Mouse (Mus musculus) heart, postnatal 0 days (tissue): ENCODE results near the gene Efnb3. TPM values are rescaled to one million over a fixed set of nuclear protein-coding genes. Genes with fewer than 3 reads are reported as not detected.

Experiments
- ATAC-seq: fragments of 200-750 bp; cut with Nextera tagmentation; 2 replicates; pipeline ENCODE4 v1.8.0; 2017; ENCODE audit warnings: low read depth, moderate number of reproducible peaks, moderate library complexity; ENCODE audit not compliant: insufficient read depth
- DNase-seq: peaks from one replicate; pipeline ENCODE4 v3.0.0-alpha.2; 2016; ENCODE audit warnings: low spot score
- H3K27ac ChIP-seq: fragments of 300-500 bp; sonication (generic); 2 replicates; pipeline ENCODE4 v1.5.1; 2014; ENCODE audit warnings: low read depth, mild to moderate bottlenecking
- H3K27me3 ChIP-seq: fragments of 300-500 bp; sonication (generic); 2 replicates; pipeline ENCODE4 v1.6.1; 2014; ENCODE audit warnings: low read length, mixed read lengths; ENCODE audit not compliant: control insufficient read depth, insufficient read depth
- H3K36me3 ChIP-seq: fragments of 300-500 bp; sonication (generic); replicated peaks from 2 replicates; pipeline ENCODE4 v1.6.1; 2014; ENCODE audit warnings: low read length, mixed read lengths; ENCODE audit not compliant: control insufficient read depth, insufficient read depth
- H3K4me1 ChIP-seq: fragments of 300-500 bp; sonication (generic); 2 replicates; pipeline ENCODE4 v1.6.1; 2014; ENCODE audit warnings: antibody characterized with exemption; ENCODE audit not compliant: control insufficient read depth, insufficient read depth
- H3K4me2 ChIP-seq: fragments of 300-500 bp; sonication (generic); 2 replicates; pipeline ENCODE4 v1.6.1; 2014; ENCODE audit warnings: low read depth, mild to moderate bottlenecking, low read length, moderate library complexity
- H3K4me3 ChIP-seq: fragments of 300-500 bp; sonication (generic); 2 replicates; pipeline ENCODE4 v1.5.1; 2014; ENCODE audit warnings: low read depth, low read length
- H3K9ac ChIP-seq: fragments of 300-500 bp; sonication (generic); replicated peaks from 2 replicates; pipeline ENCODE4 v1.6.1; 2014; ENCODE audit warnings: low read depth, low read length, mixed read lengths
- H3K9me3 ChIP-seq: fragments of 300-500 bp; sonication (generic); replicated peaks from 2 replicates; pipeline ENCODE4 v1.6.1; 2016; ENCODE audit warnings: low read length; ENCODE audit not compliant: control insufficient read depth
- CTCF ChIP-seq: IDR thresholded peaks from 2 replicates; pipeline ENCODE4 v1.5.1; 2016; ENCODE audit warnings: antibody characterized with exemption, control low read depth, low read depth
- EP300 ChIP-seq: IDR thresholded peaks from 2 replicates; pipeline ENCODE4 v1.6.1; 2016; ENCODE audit warnings: antibody characterized with exemption, low read depth
- WGBS: fragments of 180-500 bp; shearing (Covaris S2); extraction: QIAGEN DNeasy Blood & Tissue Kit; methylation state at CpG from one replicate; pipeline ENCODE4 v1.1.7; 2014; 5-methylcytosine and 5-hydroxymethylcytosine counted together
- polyA plus RNA-seq: library from polyadenylated mRNA; unstranded; fragments of >200 nt; fragmentation: Nextera tagmentation; extraction: Ambion mirVana; gene quantifications from 2 replicates; pipeline ENCODE4 v1.2.1, GENCODE M21; 2015
- total RNA-seq: library from RNA; depleted of rRNA; stranded (reverse); fragments of >200 nt; gene quantifications from 2 replicates; pipeline ENCODE4 v1.2.3, GENCODE M21; 2014; ENCODE audit warnings: low replicate concordance

Efnb3 gene
- total and polyA plus RNA-seq, 2 experiments from 2014 or later: 75.6 to 79.5 TPM

DNA sequence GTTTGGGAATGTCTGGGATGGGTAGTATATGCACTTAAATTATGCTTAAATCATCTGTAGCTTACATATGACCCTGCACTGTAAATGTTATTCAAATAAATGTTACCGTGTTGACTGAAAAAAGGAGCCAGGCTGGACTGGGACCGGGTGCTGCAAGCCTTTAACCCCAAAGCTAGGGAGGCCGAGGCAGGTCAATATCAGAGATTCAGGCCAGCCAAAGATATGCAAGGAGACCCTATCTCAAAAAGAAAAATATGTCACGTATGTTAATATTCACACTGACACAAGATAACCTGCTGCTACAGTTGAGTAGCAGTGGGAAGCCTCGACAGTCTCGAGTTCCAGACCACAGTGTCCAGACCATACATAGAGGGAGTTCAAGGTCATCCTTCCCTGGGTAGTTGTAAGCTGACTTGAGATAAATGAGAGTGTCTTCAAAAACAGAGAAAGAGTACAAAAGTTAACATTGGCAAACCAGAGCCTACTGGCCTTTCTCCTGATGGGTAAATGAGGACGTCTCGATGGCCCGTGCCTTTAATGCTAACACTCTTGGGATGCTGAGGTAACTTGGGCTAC lies 22.3 kb upstream of the Efnb3 start:
- peak overlapping the region; percentile 77 for H3K9ac ChIP-seq

DNA sequence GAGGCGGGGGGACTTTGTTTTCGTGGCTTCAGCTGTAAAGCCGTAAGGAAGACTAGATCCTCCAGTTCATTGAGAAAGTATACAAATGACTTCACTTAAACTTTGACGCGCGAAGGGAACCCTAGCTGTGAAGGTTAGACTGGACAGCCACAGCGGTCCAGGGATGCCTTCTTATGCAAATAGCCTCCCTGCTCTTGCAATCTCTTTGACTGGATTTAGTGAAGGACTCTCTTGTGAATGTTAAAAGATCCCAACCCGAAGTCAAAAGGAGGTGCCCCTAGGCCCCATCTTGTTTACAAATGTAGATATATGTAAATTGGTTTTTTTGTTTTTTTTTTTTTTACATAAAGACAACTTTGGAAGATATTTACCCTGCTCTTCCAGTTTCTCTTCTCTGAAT lies 21.8 kb upstream of the Efnb3 start:
- Histone ChIP-seq H3K9me3 (no peaks in the 10 kb centered on the region), H3K4me3 (peak overlapping the region; percentile 72), H3K36me3 (no peaks in the 10 kb centered on the region; the same call in none of the 2 replicates), H3K4me1 (peaks cover 20% of the 10 kb centered on the region; the same call in 1 of the 2 replicates), H3K9ac (peak overlapping the region; percentile 77), H3K27ac (peak overlapping the region; percentile 98), H3K4me2 (peak overlapping the region; percentile 98), H3K27me3 (no peaks in the 10 kb centered on the region)
- no peak for DNase-seq
- 0% methylated on average over 8 of the region's 8 CpGs for WGBS
- TF ChIP-seq CTCF (no peak), EP300 (no peak)
- no peak for ATAC-seq

More for the DNA sequence above, 22.3 kb upstream of the Efnb3 start:
- Histone ChIP-seq H3K4me1 (peaks cover 20% of the 10 kb centered on the region; the same call in 1 of the 2 replicates), H3K4me3 (peak overlapping the region; percentile 72), H3K36me3 (peaks cover 3% of the 10 kb centered on the region), H3K27me3 (no peaks in the 10 kb centered on the region), H3K9me3 (no peaks in the 10 kb centered on the region), H3K27ac (no peak overlapping the region), H3K4me2 (peak overlapping the region; percentile 98)
- ATAC-seq: no peak
- DNase-seq: no peak
- WGBS: 49% methylated on average over 9 of the region's 9 CpGs
- TF ChIP-seq EP300 (no peak), CTCF (no peak)

DNA sequence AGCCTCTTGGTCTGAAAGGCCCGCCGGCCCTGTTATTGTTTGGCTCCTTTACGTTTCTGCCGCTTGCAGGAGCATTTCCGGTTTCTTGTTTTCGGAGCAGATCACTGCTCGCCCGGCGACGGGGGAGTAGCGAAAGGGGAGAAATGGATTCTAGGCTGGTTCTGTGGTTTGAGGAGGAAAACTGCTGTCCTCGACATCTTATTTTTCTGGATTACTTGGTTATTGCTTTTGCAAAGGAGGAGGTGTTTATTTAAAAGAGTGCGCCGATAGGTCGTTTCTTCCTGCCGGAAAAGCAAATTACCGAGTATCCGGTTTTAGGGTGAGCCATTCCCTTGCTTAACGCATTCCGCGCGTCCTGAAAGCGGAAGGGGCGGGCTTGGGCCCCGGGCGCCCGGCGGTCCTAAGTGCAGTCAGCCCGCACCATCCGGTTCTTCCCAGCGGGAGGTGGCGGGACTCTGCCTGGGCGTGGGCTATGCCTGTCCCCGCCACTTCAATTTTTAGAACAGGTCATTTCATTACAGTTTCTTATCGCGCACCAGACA lies 21.2 kb upstream of the Efnb3 start:
- Histone ChIP-seq H3K4me2 (peak overlapping the region; percentile 98), H3K27me3 (no peaks in the 10 kb centered on the region), H3K9ac (peak overlapping the region; percentile 77), H3K4me1 (peaks cover 20% of the 10 kb centered on the region; the same call in 1 of the 2 replicates), H3K27ac (peak overlapping the region; percentile 98), H3K4me3 (peak overlapping the region; percentile 72), H3K36me3 (no peaks in the 10 kb centered on the region; the same call in none of the 2 replicates), H3K9me3 (no peaks in the 10 kb centered on the region)
- under 1% methylated on average over 36 of the region's 36 CpGs for WGBS
- TF ChIP-seq EP300 (peak; percentile 63; the same call in 1 of the 2 replicates), CTCF (no peak)
- DNase-seq (peak; percentile 96), ATAC-seq (peak; percentile 84)

DNA sequence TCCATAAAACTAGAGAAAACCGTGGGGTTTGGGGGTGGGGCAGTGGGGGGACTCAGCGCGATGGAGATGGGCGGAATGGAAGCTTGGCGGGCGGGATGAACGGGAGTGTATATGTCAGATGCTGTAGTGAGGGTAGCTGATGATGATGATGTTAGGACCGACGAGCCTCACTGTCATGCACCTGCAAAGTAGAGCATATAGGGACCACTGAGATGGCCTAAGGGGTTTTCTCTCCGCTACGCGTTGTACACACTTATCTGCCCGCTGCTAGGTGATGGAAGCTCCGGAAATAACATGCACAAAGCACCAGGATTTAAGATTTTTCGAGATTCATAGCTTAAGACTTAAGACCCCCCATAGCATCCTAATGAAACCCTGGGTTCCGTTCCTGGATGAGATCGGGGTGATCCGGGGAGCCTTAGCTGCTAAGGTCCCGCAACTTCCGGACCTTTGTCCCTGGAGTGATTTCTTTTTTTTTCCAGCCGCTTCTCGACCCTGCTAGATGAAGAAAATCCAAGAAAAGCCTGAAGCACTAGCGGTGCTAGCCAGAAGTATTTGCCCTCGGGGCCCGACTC lies 20.7 kb upstream of the Efnb3 start:
- TF ChIP-seq EP300 (no peak), CTCF (no peak)
- peaks cover 20% of the 10 kb centered on the region; the same call in 1 of the 2 replicates for H3K4me1 ChIP-seq
- under 1% methylated on average over 25 of the region's 25 CpGs for WGBS
- peak overlapping the region; percentile 72 for H3K4me3 ChIP-seq
- no peaks in the 10 kb centered on the region for H3K9me3 ChIP-seq
- ATAC-seq: no peak
- H3K27ac ChIP-seq: peak overlapping the region; percentile 98
- no peaks in the 10 kb centered on the region; the same call in none of the 2 replicates for H3K36me3 ChIP-seq
- H3K4me2 ChIP-seq: peak overlapping the region; percentile 98
- H3K9ac ChIP-seq: peak overlapping the region; percentile 77
- peak; percentile 8 for DNase-seq
- no peaks in the 10 kb centered on the region for H3K27me3 ChIP-seq

DNA sequence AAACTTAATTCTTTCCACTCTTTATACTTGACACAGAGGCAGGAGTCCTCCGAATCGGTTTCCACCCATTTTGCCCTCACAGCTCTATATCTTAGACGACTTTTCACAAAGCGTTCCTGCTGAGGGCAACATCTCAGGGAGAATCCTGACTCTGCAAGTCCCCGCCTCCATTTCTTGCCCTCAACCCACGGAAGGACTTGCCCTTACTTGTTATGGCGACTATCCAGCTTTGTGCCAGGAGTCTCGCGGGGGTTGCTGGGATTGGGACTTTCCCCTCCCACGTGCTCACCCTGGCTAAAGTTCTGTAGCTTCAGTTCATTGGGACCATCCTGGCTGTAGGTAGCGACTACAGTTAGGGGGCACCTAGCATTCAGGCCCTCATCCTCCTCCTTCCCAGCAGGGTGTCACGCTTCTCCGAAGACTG lies 20.1 kb upstream of the Efnb3 start, which contains the start of the genes Wrap53 and Trp53:
TSS of gene Wrap53 (minus strand) at position 165 of the 424 bp plus-strand sequence.
TSS of gene Trp53 (plus strand) at position 269 of the 424 bp plus-strand sequence.
- Histone ChIP-seq H3K9ac (peak within 1 kb of the TSS; percentile 77), H3K9me3 (no peaks in the 10 kb centered on the region), H3K27ac (peak within 1 kb of the TSS; percentile 98), H3K27me3 (no peaks in the 10 kb centered on the region), H3K36me3 (no peaks in the 10 kb centered on the region; the same call in none of the 2 replicates), H3K4me2 (peak within 1 kb of the TSS; percentile 98), H3K4me1 (peaks cover 20% of the 10 kb centered on the region; the same call in 1 of the 2 replicates), H3K4me3 (peak within 1 kb of the TSS; percentile 72)
- TF ChIP-seq EP300 (peak; percentile 56; the same call in 1 of the 2 replicates), CTCF (no peak)
- DNase-seq (peak; percentile 97), ATAC-seq (peak; percentile 69)
- WGBS: under 1% methylated on average over 13 of the region's 13 CpGs
